ENCODE assay signal across 13 mouse cellular contexts in genomic region chr12:53295747-53296146, GRCm38 (mm10). TPM values are rescaled to one million over a fixed set of nuclear protein-coding genes. Genes with fewer than 3 reads are reported as not detected.
DNase-seq lines count a peak whose midpoint lies in the region; ATAC-seq lines count a peak whose summit lies in the region.
"Had no signal": no experiment of that assay in that cellular context is flagged by ENCODE, and none has a peak within 500 bp of the region (broad histone marks: within the 10 kb centered on the region; RNA-seq: fewer than 3 reads in every experiment).

No protein-coding gene starts in this region.

- H3K4me3 ChIP-seq in neural tube, embryonic 12.5 days = no peak overlapping the region
- no peak overlapping the region for H3K4me3 ChIP-seq in neural tube, embryonic 15.5 days (replicated peaks)
- H3K4me3 ChIP-seq in liver, embryonic 11.5 days (ENCODE audit: low read depth, low read length) = no peak overlapping the region
- H3K4me3 ChIP-seq: heart, embryonic 15.5 days; lung, embryonic 15.5 days had no signal

- no peaks in the 10 kb centered on the region for H3K36me3 ChIP-seq in neural tube, embryonic 12.5 days
- H3K36me3 ChIP-seq in neural tube, embryonic 15.5 days = no peaks in the 10 kb centered on the region
- no peaks in the 10 kb centered on the region for H3K36me3 ChIP-seq in liver, embryonic 11.5 days (ENCODE audit: control insufficient read depth, insufficient read depth, low read length)
- H3K36me3 ChIP-seq: heart, embryonic 15.5 days; lung, embryonic 15.5 days had no signal

- ATAC-seq in neural tube, embryonic 12.5 days (ENCODE audit: low FRiP score, low read depth) = 0 out of 2 replicates have a peak, but pooled peaks have one; percentile 25
- ATAC-seq in neural tube, embryonic 15.5 days (ENCODE audit: low FRiP score) = no peak
- peak; percentile 41; the same call in 1 of the 2 replicates for ATAC-seq in liver, embryonic 11.5 days (replicated peaks; ENCODE audit: low FRiP score)
- ATAC-seq: forebrain, postnatal 0 days had no signal

- H3K9me3 ChIP-seq in neural tube, embryonic 12.5 days = no peaks in the 10 kb centered on the region
- H3K9me3 ChIP-seq in neural tube, embryonic 15.5 days (replicated peaks) = no peaks in the 10 kb centered on the region
- H3K9me3 ChIP-seq in liver, embryonic 11.5 days (ENCODE audit: control insufficient read depth, low read length) = no peaks in the 10 kb centered on the region
- H3K9me3 ChIP-seq: heart, embryonic 15.5 days; lung, embryonic 15.5 days had no signal

- no peak overlapping the region for H3K9ac ChIP-seq in neural tube, embryonic 12.5 days
- H3K9ac ChIP-seq in neural tube, embryonic 15.5 days (replicated peaks) = no peak overlapping the region
- no peak overlapping the region for H3K9ac ChIP-seq in liver, embryonic 11.5 days (ENCODE audit: low read depth, low read length)
- H3K9ac ChIP-seq: forebrain, postnatal 0 days; heart, embryonic 15.5 days; lung, embryonic 15.5 days had no signal

- 33% methylated on average over 7 of the region's 7 CpGs for WGBS in neural tube, embryonic 12.5 days
- 22% methylated on average over 7 of the region's 7 CpGs for whole genome bisulfite sequencing in neural tube, embryonic 15.5 days
- 19% methylated on average over 7 of the region's 7 CpGs for WGBS in liver, embryonic 11.5 days

- no peaks in the 10 kb centered on the region for H3K27me3 ChIP-seq in neural tube, embryonic 12.5 days (replicated peaks)
- no peaks in the 10 kb centered on the region for H3K27me3 ChIP-seq in neural tube, embryonic 15.5 days (replicated peaks)
- H3K27me3 ChIP-seq in liver, embryonic 11.5 days (replicated peaks; ENCODE audit: control insufficient read depth, insufficient read depth, low read length) = no peaks in the 10 kb centered on the region
- H3K27me3 ChIP-seq: lung, embryonic 15.5 days had no signal

- H3K4me1 ChIP-seq in neural tube, embryonic 12.5 days = peaks cover 39% of the 10 kb centered on the region
- H3K4me1 ChIP-seq in neural tube, embryonic 15.5 days = peaks cover 42% of the 10 kb centered on the region
- peaks cover 5% of the 10 kb centered on the region; the same call in 1 of the 2 replicates for H3K4me1 ChIP-seq in liver, embryonic 11.5 days (replicated peaks; ENCODE audit: control insufficient read depth, insufficient read depth, low read length)
- H3K4me1 ChIP-seq: lung, embryonic 15.5 days had no signal

- no peak overlapping the region for H3K4me2 ChIP-seq in neural tube, embryonic 12.5 days (replicated peaks)
- no peak overlapping the region for H3K4me2 ChIP-seq in neural tube, embryonic 15.5 days
- H3K4me2 ChIP-seq in liver, embryonic 11.5 days = no peak overlapping the region
- H3K4me2 ChIP-seq: heart, embryonic 15.5 days; lung, embryonic 15.5 days had no signal

- H3K27ac ChIP-seq in neural tube, embryonic 12.5 days = no peak overlapping the region
- H3K27ac ChIP-seq in neural tube, embryonic 15.5 days (replicated peaks) = no peak overlapping the region
- no peak overlapping the region for H3K27ac ChIP-seq in liver, embryonic 11.5 days (ENCODE audit: low read depth, low read length)
- H3K27ac ChIP-seq: heart, embryonic 15.5 days; lung, embryonic 15.5 days had no signal

- peak; percentile 51 to 66 for DNase-seq in adrenal gland, adult (ENCODE audit: inconsistent age in 2 of 2, low spot score in 1 of 2)
- no peak for DNase-seq in adrenal gland, adult 18-20 months (ENCODE audit: low spot score in 2 of 2)
- DNase-seq in liver, embryonic 11.5 days (ENCODE audit: low spot score) = no peak
- DNase-seq in urinary bladder, adult 2 months (ENCODE audit: low spot score) = no peak
- no peak for DNase-seq in cerebellum, adult 18-20 months
- no peak for DNase-seq in urinary bladder, adult 18-20 months (ENCODE audit: low spot score in 2 of 2)
- DNase-seq: forebrain, postnatal 0 days; layer of hippocampus, adult 9-11 months had no signal

RNA-seq across cellular contexts. Expression of gene Npas3, which starts 47.3 kb away (rescaled TPM):
- total RNA-seq in adrenal gland, adult 18-20 months (2021) = 1 to 10 TPM; 1.1 to 2.1 TPM
- polyA plus RNA-seq in neural tube, embryonic 12.5 days (2016; fragmentation: Nextera tagmentation; extraction: Ambion mirVana) = 20.0 and 21.4 TPM in 2 replicates
- polyA plus RNA-seq in neural tube, embryonic 15.5 days (2015; fragmentation: Nextera tagmentation; extraction: Ambion mirVana) = 19.9 and 23.2 TPM in 2 replicates
- 2.0 and 2.6 TPM in 2 replicates for polyA plus RNA-seq in liver, embryonic 11.5 days (2014; fragmentation: Nextera tagmentation; extraction: Ambion mirVana)
- polyA plus RNA-seq in urinary bladder, adult 2 months (2012; rRNA removed) = 0.11 and 0.19 TPM in 2 replicates
- total RNA-seq: neutrophil, adult 5-6 weeks had no signal

Comparison
In these comparisons a context has a peak if more than half of its experiments do, and no peak if none do; other contexts are left out.
1. DNase-seq: peak in adrenal gland, adult (2 of 2); none in adrenal gland, adult 18-20 months (0 of 2), liver, embryonic 11.5 days (single experiment), urinary bladder, adult 2 months (single experiment), cerebellum, adult 18-20 months (0 of 2) and urinary bladder, adult 18-20 months (0 of 2).